Mouse (Mus musculus) B cell, adult 2 months (primary cell): ENCODE results near the gene Kif26b.
A peak's percentile ranks its signal among the peaks of the same experiment; 100 is the strongest.

Source experiments
- DNase-seq, 2 experiments: peaks; one replicate each; pipeline ENCODE4 v3.0.0; 2022

The Kif26b gene

GRCm38 (mm10) chr1:178528431-178529351 lies at the start of gene Kif26b:
Kif26b (plus strand) TSS chr1:178529125.
- DNase-seq, result peak in 1 of 2 experiments; percentile 3

GRCm38 (mm10) chr1:178483854-178484253 lies 45.1 kb upstream of the Kif26b start:
- no peak for DNase-seq

GRCm38 (mm10) chr1:178485138-178485867 lies 43.6 kb upstream of the Kif26b start:
- no peak for DNase-seq

- DNase-seq, result no peak
These were observed 43.1 kb upstream of the Kif26b start for GRCm38 (mm10) chr1:178485868-178486220.

GRCm38 (mm10) chr1:178486828-178487227 lies 42.1 kb upstream of the Kif26b start:
- no peak for DNase-seq

GRCm38 (mm10) chr1:178489127-178489526 lies 39.8 kb upstream of the Kif26b start:
- no peak for DNase-seq

GRCm38 (mm10) chr1:178491733-178492132 lies 37.2 kb upstream of the Kif26b start:
- DNase-seq, result no peak

- DNase-seq, result no peak
These were observed 36.4 kb upstream of the Kif26b start for GRCm38 (mm10) chr1:178492493-178492892.

GRCm38 (mm10) chr1:178496186-178496585 lies 32.7 kb upstream of the Kif26b start:
- DNase-seq, result no peak

GRCm38 (mm10) chr1:178496841-178497240 lies 32.1 kb upstream of the Kif26b start:
- peak; percentile 43 to 45 for DNase-seq

GRCm38 (mm10) chr1:178506938-178507337 lies 22.0 kb upstream of the Kif26b start:
- DNase-seq, result no peak

GRCm38 (mm10) chr1:178512323-178513031 lies 16.4 kb upstream of the Kif26b start:
- DNase-seq, result no peak

- DNase-seq, result no peak
These were observed 15.0 kb upstream of the Kif26b start for GRCm38 (mm10) chr1:178513954-178514353.

- no peak for DNase-seq
These were observed 13.1 kb upstream of the Kif26b start for GRCm38 (mm10) chr1:178515839-178516238.

- DNase-seq, result no peak
These were observed 6.5 kb upstream of the Kif26b start for GRCm38 (mm10) chr1:178522389-178522788.

- no peak for DNase-seq
These were observed 5.8 kb upstream of the Kif26b start for GRCm38 (mm10) chr1:178523152-178523551.

- DNase-seq, result peak; percentile 69
These were observed 1.8 kb upstream of the Kif26b start for GRCm38 (mm10) chr1:178527185-178527546.

- DNase-seq, result peak in 1 of 2 experiments; percentile 23
These were observed 1.2 kb upstream of the Kif26b start for GRCm38 (mm10) chr1:178527547-178528361.

GRCm38 (mm10) chr1:178529512-178530300 lies 781 bp downstream of the Kif26b start:
- DNase-seq, result peak; percentile 3 to 10

- DNase-seq, result peak; percentile 48 to 52
These were observed 1.6 kb downstream of the Kif26b start for GRCm38 (mm10) chr1:178530301-178531078.

- DNase-seq, result no peak
These were observed 11.3 kb downstream of the Kif26b start for GRCm38 (mm10) chr1:178540247-178540646.
